Mouse (Mus musculus) embryonic facial prominence, embryonic 12.5 days (tissue): ENCODE data around the gene Gm21974. TPM values are rescaled to one million over a fixed set of nuclear protein-coding genes. Genes with fewer than 3 reads are reported as not detected.

Experiments
- ATAC-seq: fragments of 200-750 bp; cut with Nextera tagmentation; 2 replicates; pipeline ENCODE4 v1.8.0; 2017; ENCODE audit not compliant: insufficient number of reproducible peaks, insufficient read depth, low FRiP score, low TSS enrichment
- H3K27ac ChIP-seq: fragments of 300-500 bp; sonication (generic); 2 replicates; pipeline ENCODE4 v1.5.1; 2016; ENCODE audit warnings: mild to moderate bottlenecking
- H3K27me3 ChIP-seq: fragments of 300-500 bp; sonication (generic); 2 replicates; pipeline ENCODE4 v1.6.1; 2016; ENCODE audit warnings: mild to moderate bottlenecking, moderate library complexity
- H3K36me3 ChIP-seq: fragments of 300-500 bp; sonication (generic); 2 replicates; pipeline ENCODE4 v1.6.1; 2016; ENCODE audit warnings: mild to moderate bottlenecking
- H3K4me1 ChIP-seq: fragments of 300-500 bp; sonication (generic); 2 replicates; pipeline ENCODE4 v1.6.1; 2016
- H3K4me2 ChIP-seq: fragments of 300-500 bp; sonication (generic); replicated peaks from 2 replicates; pipeline ENCODE4 v1.6.1; 2016; ENCODE audit warnings: mild to moderate bottlenecking, moderate library complexity
- H3K4me3 ChIP-seq: fragments of 300-500 bp; sonication (generic); 2 replicates; pipeline ENCODE4 v1.5.1; 2016; ENCODE audit warnings: mild to moderate bottlenecking
- H3K9ac ChIP-seq: fragments of 300-500 bp; sonication (generic); 2 replicates; pipeline ENCODE4 v1.6.1; 2016; ENCODE audit warnings: mild to moderate bottlenecking, moderate library complexity
- H3K9me3 ChIP-seq: fragments of 300-500 bp; sonication (generic); 2 replicates; pipeline ENCODE4 v1.6.1; 2016; ENCODE audit warnings: mild to moderate bottlenecking, moderate library complexity
- WGBS: fragments of 180-500 bp; shearing (Covaris S2); methylation state at CpG from one replicate; pipeline ENCODE4 v1.1.7; 2016; 5-methylcytosine and 5-hydroxymethylcytosine counted together
- polyA plus RNA-seq: library from polyadenylated mRNA; unstranded; fragments of >200 nt; fragmentation: Nextera tagmentation; extraction: Ambion mirVana; gene quantifications from 2 replicates; pipeline ENCODE4 v1.2.1, GENCODE M21; 2016

Gene Gm21974
- polyA plus RNA-seq, 1 experiment from 2014 or later = not detected

DNA sequence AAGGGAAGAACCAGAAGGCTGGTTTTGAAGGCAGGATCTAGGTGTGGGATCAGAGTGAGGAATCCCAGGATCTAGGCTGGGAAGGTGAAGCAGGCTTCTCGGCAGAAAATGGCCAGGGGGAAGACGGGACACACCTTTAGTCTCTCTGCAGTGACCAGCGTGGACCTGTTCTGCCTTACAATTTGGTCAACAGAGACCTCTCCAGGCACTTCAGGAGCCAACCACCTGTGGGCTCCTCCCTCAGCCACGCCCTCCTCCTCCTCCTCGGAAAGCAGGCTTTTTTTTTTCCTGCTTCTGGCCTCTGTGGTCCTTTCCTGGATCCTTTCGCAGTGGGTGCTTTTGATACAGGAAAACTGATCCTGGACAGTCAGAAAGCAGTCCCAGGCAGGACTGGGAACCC is 34.7 kb upstream of the Gm21974 start, which contains the start of gene Prss8:
TSS of gene Prss8 (minus strand) at position 182 of the 400 bp plus-strand sequence.
- Histone ChIP-seq H3K4me3 (peak within 1 kb of the TSS; percentile 34), H3K4me1 (peaks cover 36% of the 10 kb centered on the region), H3K36me3 (peaks cover 22% of the 10 kb centered on the region; the same call in 1 of the 2 replicates), H3K9me3 (no peaks in the 10 kb centered on the region), H3K27me3 (peaks cover 31% of the 10 kb centered on the region), H3K27ac (no peak within 1 kb of the TSS), H3K4me2 (peak within 1 kb of the TSS; percentile 46), H3K9ac (peak within 1 kb of the TSS; percentile 31)
- ATAC-seq = no peak
- 9% methylated on average over 6 of the region's 6 CpGs for WGBS

DNA sequence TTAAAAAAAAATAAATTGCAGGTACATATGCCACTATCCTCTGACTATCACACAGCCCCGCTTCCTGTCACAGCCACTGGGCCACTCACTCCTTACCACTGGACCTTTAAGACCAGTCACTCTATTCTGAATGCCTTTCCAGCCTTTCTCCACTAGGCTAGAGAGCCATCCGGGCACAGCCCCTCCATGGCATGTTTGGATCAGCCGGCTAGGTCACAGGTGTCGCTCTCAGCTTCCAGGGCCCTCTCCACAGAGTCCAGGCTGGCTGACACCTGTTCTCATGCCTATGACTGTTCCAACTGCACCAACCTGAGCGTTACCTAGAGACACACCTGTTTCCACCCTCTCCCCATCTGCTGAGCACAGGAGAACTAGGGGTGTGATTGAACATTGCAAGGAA is 33.3 kb upstream of the Gm21974 start:
- peaks cover 27% of the 10 kb centered on the region for H3K4me1 ChIP-seq
- H3K4me3 ChIP-seq = peak overlapping the region; percentile 34
- no peak overlapping the region for H3K27ac ChIP-seq
- ATAC-seq = no peak
- peaks cover 35% of the 10 kb centered on the region for H3K36me3 ChIP-seq
- no peaks in the 10 kb centered on the region for H3K9me3 ChIP-seq
- WGBS = 39% methylated on average over 5 of the region's 5 CpGs
- H3K9ac ChIP-seq = peak overlapping the region; percentile 31
- H3K27me3 ChIP-seq = peaks cover 31% of the 10 kb centered on the region
- H3K4me2 ChIP-seq = peak overlapping the region; percentile 46

DNA sequence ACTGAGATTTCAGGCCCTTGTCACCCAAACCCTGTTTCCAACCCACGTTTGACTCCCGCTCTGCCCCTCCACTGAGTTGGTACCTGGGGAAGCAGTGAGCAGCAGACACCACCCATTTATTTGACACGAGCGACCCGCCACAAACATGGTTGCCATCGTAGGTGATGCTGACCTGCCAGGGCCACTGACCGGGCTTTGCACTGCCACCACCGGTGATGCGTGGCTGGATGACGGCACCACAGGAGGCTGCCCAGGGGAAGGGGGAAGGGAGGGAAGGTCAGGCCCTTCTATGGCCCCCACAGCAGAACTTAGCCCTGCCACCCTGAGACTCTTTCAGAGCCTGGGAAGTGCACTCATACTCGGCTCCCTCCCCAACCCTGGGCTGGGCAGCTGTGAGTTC is 32.5 kb upstream of the Gm21974 start:
- Histone ChIP-seq H3K4me2 (no peak overlapping the region), H3K4me3 (no peak overlapping the region), H3K9me3 (no peaks in the 10 kb centered on the region), H3K9ac (no peak overlapping the region), H3K27ac (no peak overlapping the region), H3K4me1 (peaks cover 22% of the 10 kb centered on the region), H3K36me3 (peaks cover 42% of the 10 kb centered on the region), H3K27me3 (peaks cover 31% of the 10 kb centered on the region)
- 81% methylated on average over 11 of the region's 11 CpGs for WGBS
- no peak for ATAC-seq

DNA sequence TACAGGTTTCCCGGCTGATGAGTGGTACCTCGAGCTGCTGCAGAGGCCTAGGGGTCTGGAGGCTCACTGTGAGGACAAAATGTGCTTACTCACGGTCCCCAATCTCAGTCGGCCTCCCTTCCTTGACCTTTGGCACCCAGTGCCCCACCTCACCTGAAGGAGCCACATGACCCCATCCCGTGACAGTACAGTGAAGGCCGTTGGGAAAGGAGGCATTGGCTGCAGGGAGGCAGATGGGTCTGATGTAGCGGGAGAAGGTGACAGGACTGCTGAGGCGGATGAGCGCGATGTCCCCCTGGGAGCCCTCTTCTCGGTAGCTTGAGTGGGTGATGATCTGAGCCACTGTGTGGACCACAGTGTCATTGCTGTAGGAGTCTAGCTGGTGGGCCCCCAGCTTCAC is 31.6 kb upstream of the Gm21974 start:
- no peak for ATAC-seq
- H3K9me3 ChIP-seq = no peaks in the 10 kb centered on the region
- H3K4me1 ChIP-seq = peaks cover 14% of the 10 kb centered on the region; the same call in 1 of the 2 replicates
- peaks cover 48% of the 10 kb centered on the region for H3K36me3 ChIP-seq
- no peak overlapping the region for H3K27ac ChIP-seq
- H3K4me3 ChIP-seq = no peak overlapping the region
- peaks cover 31% of the 10 kb centered on the region for H3K27me3 ChIP-seq
- no peak overlapping the region for H3K9ac ChIP-seq
- H3K4me2 ChIP-seq = no peak overlapping the region
- WGBS = 85% methylated on average over 11 of the region's 11 CpGs

DNA sequence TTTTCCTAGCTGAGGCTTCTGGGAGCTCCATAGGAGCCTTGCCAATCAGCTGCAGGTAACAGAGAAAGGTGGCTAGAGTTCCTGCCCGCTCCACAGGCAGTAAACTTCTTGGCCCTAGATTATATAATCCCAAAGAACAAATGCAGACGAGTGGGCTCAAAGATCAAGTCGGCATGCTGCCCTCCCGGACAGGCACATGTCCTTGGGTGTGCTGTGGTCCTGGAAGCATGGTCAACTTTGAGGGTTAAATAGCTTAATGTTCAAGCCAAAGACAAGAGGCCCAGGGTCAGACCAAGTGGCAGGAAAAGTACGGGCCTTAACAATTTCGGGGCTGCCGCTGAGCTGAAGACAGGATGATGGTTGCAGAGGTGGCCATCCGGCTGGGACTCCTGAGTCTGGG is 30.8 kb upstream of the Gm21974 start:
- WGBS = 85% methylated on average over 8 of the region's 8 CpGs

DNA sequence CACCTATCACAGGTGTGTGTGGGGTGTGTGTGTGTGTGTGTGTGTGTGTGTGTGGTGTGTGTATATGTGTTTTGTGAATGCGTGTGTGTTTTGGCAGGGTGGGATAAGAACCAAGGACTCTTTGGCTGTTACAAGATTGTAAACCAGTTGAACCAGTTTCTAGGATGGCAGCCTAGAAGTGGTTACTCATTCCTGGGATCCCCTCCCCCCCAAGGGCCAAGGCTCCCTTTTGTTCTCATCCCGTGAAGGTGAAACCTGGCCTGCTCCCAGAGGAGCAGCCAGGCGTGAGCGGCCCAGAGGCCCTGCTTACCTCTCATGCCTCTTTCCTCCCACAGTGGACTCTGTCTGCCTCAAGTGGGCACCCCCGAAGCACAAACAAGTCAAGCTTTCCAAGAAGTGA is 30.0 kb upstream of the Gm21974 start:
- H3K27ac ChIP-seq = 0 out of 2 replicates have a peak overlapping the region, but pooled peaks have one; percentile 41
- 67% methylated on average over 5 of the region's 5 CpGs for WGBS
- H3K4me1 ChIP-seq = peaks cover 7% of the 10 kb centered on the region; the same call in 1 of the 2 replicates
- ATAC-seq = no peak
- no peak overlapping the region for H3K4me2 ChIP-seq
- H3K27me3 ChIP-seq = peaks cover 25% of the 10 kb centered on the region
- no peak overlapping the region for H3K4me3 ChIP-seq
- no peaks in the 10 kb centered on the region for H3K9me3 ChIP-seq
- H3K9ac ChIP-seq = no peak overlapping the region
- H3K36me3 ChIP-seq = peaks cover 53% of the 10 kb centered on the region

More for the DNA sequence above, 30.8 kb upstream of the Gm21974 start:
- H3K9ac ChIP-seq = no peak overlapping the region
- no peak overlapping the region for H3K4me2 ChIP-seq
- H3K27ac ChIP-seq = no peak overlapping the region
- H3K9me3 ChIP-seq = no peaks in the 10 kb centered on the region
- no peak for ATAC-seq
- no peak overlapping the region for H3K4me3 ChIP-seq
- H3K4me1 ChIP-seq = peaks cover 7% of the 10 kb centered on the region; the same call in 1 of the 2 replicates
- H3K36me3 ChIP-seq = peaks cover 52% of the 10 kb centered on the region
- peaks cover 31% of the 10 kb centered on the region for H3K27me3 ChIP-seq

DNA sequence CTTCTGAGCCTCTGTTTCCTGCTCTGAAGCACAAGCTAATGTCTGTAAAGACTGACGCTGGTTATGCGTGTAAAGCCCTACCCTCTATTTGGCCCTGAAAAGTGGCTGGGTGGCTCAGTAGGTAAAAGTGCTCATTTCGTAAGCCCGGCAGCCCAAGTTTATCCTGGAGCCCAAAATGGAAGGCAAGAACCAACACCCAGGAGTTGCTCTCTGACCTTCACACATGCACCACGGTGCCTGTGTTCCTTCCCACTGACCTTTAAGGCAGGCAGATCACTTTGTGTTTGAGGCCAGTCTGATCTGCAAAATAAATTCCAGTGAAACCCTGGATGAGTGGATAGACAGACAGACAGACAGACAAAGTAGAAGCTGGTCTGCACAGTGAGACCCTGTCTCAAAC is 28.5 kb upstream of the Gm21974 start:
- no peak for ATAC-seq
- Histone ChIP-seq H3K36me3 (peaks cover 53% of the 10 kb centered on the region), H3K9ac (no peak overlapping the region), H3K27me3 (peaks cover 11% of the 10 kb centered on the region), H3K27ac (no peak overlapping the region), H3K4me1 (no peaks in the 10 kb centered on the region), H3K4me3 (no peak overlapping the region), H3K9me3 (no peaks in the 10 kb centered on the region), H3K4me2 (no peak overlapping the region)
- WGBS = 81% methylated on average over 5 of the region's 5 CpGs

DNA sequence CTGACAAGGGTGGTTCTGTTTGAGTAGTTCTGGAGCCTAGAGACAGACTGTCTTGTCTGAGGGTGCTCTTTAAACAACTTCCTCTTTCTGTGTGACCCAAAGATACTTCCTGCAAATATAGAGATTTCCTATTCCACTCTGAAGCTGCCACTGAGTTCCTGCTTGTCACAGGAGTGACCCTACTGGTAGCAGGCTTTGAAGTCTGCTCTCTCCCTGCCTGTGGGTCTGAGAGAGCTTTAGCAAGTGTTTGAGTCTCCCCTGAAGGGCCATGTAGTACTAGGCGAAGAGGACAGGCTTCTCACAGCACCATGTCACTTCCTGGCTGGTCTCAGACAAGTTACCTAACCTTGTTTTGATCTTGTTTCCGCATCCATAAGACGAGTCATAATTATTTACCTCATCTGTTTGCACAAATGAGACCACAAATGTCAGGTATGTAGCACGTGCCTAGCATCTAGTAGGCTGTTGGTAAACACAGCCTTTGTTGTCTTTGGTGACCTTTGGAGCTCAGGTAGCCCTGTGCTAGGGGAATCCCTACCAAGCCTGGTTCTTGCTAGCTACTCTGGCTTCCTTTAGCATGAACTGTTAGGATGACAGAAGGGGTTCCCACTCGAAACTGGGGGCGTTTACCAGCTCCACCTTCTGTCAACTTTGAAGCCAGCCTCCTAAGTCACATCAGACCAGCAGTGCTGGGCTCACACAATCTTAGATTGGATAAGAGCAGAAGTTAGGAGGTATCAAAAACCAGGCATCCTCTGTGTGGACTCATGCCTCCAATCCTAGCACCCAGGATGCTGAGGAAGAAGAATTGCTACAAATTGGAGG is 27.4 kb upstream of the Gm21974 start:
- H3K4me1 ChIP-seq = no peaks in the 10 kb centered on the region
- no peak overlapping the region for H3K4me3 ChIP-seq
- no peak overlapping the region for H3K27ac ChIP-seq
- peaks cover 58% of the 10 kb centered on the region for H3K36me3 ChIP-seq
- H3K4me2 ChIP-seq = no peak overlapping the region
- no peak for ATAC-seq
- 84% methylated on average over 6 of the region's 6 CpGs for WGBS
- no peaks in the 10 kb centered on the region for H3K9me3 ChIP-seq
- H3K9ac ChIP-seq = no peak overlapping the region
- H3K27me3 ChIP-seq = peaks cover 1% of the 10 kb centered on the region; the same call in 1 of the 2 replicates

DNA sequence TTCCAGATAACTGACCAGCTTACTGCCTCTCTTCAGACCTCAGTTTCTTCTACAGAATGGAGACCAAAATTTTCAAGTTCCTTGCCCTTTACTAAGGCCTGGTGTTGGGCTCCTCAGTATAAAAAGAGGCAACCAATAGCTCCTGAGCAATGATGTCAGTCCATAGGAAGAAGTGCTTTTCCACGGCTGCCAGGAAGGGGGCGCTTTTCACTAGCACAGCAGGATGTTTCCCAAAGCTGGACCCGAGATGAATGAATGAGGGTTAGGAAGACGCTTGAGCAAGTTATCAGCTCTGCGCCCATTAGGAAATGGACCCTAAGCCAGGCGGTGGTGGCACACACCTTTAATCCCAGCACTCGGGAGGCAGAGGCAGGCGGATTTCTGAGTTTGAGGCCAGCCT is 26.3 kb upstream of the Gm21974 start:
- no peak for ATAC-seq
- Histone ChIP-seq H3K4me2 (no peak overlapping the region), H3K36me3 (peaks cover 60% of the 10 kb centered on the region), H3K4me1 (no peaks in the 10 kb centered on the region), H3K9ac (no peak overlapping the region), H3K4me3 (no peak overlapping the region), H3K27ac (no peak overlapping the region), H3K9me3 (no peaks in the 10 kb centered on the region), H3K27me3 (no peaks in the 10 kb centered on the region)
- WGBS = 66% methylated on average over 8 of the region's 8 CpGs

DNA sequence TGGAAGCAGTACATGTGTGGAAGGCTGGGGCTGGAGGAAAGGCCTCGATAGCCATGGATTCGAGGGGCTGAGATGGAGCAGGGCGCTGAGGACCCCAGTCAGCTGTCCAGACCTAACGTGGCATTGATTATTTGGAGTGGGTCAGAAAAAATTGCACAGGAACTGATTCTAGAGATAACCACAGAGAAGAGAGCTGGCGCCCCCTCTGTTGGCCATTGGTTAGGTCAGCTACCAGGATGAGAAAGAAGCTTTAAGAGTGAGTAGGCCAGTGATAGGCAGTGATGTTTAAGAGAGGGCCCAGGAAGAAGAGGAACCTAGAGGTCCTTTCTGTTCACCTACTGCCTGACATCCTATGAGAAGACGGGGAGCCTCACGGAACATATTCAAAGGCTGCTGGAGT is 24.0 kb upstream of the Gm21974 start:
- H3K27ac ChIP-seq = no peak overlapping the region
- 82% methylated on average over 7 of the region's 7 CpGs for WGBS
- H3K4me2 ChIP-seq = no peak overlapping the region
- no peaks in the 10 kb centered on the region for H3K9me3 ChIP-seq
- no peaks in the 10 kb centered on the region for H3K27me3 ChIP-seq
- ATAC-seq = no peak
- no peak overlapping the region for H3K9ac ChIP-seq
- peaks cover 53% of the 10 kb centered on the region for H3K36me3 ChIP-seq
- H3K4me1 ChIP-seq = no peaks in the 10 kb centered on the region
- H3K4me3 ChIP-seq = no peak overlapping the region

DNA sequence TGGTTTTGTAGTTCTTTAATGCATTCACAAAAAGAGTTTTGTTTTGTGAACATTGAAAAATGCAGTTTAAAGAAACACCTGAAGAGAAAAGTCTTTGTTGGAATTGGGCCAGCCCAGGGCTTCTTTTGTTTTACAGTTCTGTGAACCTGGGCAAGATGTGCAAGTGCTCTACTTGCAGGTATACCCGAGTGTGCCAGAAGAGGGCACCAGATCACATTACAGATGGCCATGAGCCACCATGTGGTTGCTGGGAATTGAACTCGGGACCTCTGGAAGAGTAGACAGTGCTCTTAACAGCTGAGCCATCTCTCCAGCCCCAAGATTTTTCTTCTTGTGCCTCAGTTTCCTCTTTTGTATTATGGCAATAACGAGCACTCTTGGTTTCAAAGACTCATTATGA is 22.9 kb upstream of the Gm21974 start:
- ATAC-seq = no peak
- Histone ChIP-seq H3K4me1 (peaks cover 1% of the 10 kb centered on the region; the same call in 1 of the 2 replicates), H3K36me3 (peaks cover 43% of the 10 kb centered on the region), H3K9me3 (no peaks in the 10 kb centered on the region), H3K4me2 (no peak overlapping the region), H3K4me3 (no peak overlapping the region), H3K9ac (no peak overlapping the region), H3K27me3 (no peaks in the 10 kb centered on the region), H3K27ac (no peak overlapping the region)
- WGBS = 56% methylated on average over 3 of the region's 3 CpGs

DNA sequence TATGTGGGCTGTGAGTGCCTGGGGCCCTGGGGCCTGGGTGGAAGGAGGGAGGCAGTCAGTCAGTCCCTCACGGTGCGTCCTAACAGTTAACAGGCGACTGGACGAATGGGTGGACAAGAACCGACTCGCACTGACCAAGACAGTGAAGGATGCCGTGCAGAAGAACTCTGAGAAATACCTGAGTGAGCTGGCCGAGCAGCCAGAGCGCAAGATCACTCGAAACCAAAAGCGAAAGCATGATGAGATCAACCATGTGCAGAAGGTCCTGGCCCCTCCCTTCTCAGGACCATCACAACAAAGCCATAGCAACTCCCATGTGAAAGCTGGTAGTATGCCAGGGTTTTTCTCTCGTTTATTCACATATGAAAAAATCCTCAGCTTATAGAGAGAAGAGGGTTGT is 20.0 kb upstream of the Gm21974 start:
- no peak for ATAC-seq
- no peaks in the 10 kb centered on the region for H3K27me3 ChIP-seq
- H3K9me3 ChIP-seq = no peaks in the 10 kb centered on the region
- no peak overlapping the region for H3K4me3 ChIP-seq
- H3K4me1 ChIP-seq = peaks cover 7% of the 10 kb centered on the region; the same call in 1 of the 2 replicates
- H3K27ac ChIP-seq = no peak overlapping the region
- no peak overlapping the region for H3K4me2 ChIP-seq
- peaks cover 28% of the 10 kb centered on the region for H3K36me3 ChIP-seq
- no peak overlapping the region for H3K9ac ChIP-seq
- 90% methylated on average over 12 of the region's 12 CpGs for WGBS
